Mouse (Mus musculus): Measurements from ENCODE around the gene Adam6b. TPM values are rescaled to one million over a fixed set of nuclear protein-coding genes. Genes with fewer than 3 reads are reported as not detected.
"Not testable (repeated sequence)": the region's sequence is repeated elsewhere in the genome, so short reads cannot be mapped to it uniquely, and the experiment has no call there.

Adam6b gene
- not detected in 2 replicates for total RNA-seq (2014; rRNA removed; ENCODE audit: low replicate concordance)
- not detected in 2 replicates for polyA plus RNA-seq (2015; fragmentation: Nextera tagmentation; extraction: Ambion mirVana)

DNA sequence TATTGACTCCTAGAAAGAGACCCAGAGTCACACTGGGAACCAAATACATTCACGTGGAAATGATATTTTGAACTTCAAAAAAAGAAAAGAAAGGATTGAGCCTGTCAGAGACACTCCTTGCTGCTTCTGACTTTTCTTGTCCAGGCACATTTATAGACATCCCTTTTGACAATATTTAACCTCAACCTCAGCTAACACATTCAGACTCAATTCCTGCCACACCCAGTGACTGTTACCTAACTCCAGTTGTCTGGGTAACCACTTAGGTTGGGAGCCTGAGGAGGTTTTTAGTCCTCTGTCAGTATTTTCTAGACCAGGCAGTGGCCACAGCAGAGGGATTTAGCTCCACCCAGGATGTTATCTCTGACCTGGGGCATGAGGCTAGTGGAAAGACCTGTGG is at the start of gene Adam6b:
Adam6b (plus strand) TSS at position 301 of the 400 bp plus-strand sequence.
- not testable (repeated sequence) for DNase-seq (ENCODE audit: low spot score); H3K4me2 ChIP-seq (ENCODE audit: low read depth, low read length); H3K9me3 ChIP-seq (replicated peaks; ENCODE audit: control insufficient read depth, low read length); H3K27ac ChIP-seq (ENCODE audit: low read depth); H3K4me1 ChIP-seq (ENCODE audit: control insufficient read depth, insufficient read depth); ATAC-seq (ENCODE audit: insufficient read depth, low read depth); H3K9ac ChIP-seq (replicated peaks; ENCODE audit: low read depth, low read length); H3K36me3 ChIP-seq (replicated peaks; ENCODE audit: control insufficient read depth, insufficient read depth, low read length); H3K27me3 ChIP-seq (ENCODE audit: control insufficient read depth, insufficient read depth, low read length); H3K4me3 ChIP-seq (ENCODE audit: low read depth, low read length)
- no CpG with 5 or more reads among the region's 1 CpGs for WGBS

DNA sequence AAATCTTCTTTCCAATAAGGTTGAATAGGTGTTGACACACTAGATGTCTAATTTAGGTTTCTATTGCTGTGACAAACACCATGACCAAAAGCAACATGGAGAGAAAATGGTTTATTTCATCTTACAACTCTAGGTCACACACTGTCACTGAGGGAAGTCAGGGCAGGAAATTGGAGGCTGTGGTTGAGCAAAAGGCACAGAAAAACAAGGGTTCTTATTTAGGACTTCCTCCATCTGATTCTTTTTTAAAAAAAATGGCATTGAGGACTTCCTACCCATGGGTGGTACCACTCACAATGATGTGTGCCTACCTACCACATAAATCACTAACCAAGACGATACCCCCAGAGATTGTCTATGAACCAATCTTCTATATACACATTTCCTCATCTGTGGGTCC is 43.2 kb upstream of the Adam6b start:
- 79% methylated on average over 1 of the region's 1 CpGs for WGBS
- no peaks in the 10 kb centered on the region for H3K9me3 ChIP-seq (replicated peaks; ENCODE audit: control insufficient read depth, low read length)
- no peak for TF ChIP-seq EP300 (IDR thresholded peaks at IDR 0.05; ENCODE audit: low read depth)
- TF ChIP-seq CTCF (IDR thresholded peaks at IDR 0.05; ENCODE audit: low read depth) = no peak

GRCm38 (mm10) chr12:113476164-113476563 is 13.1 kb upstream of the Adam6b start:
- Histone ChIP-seq H3K9me3 (replicated peaks; ENCODE audit: control insufficient read depth, low read length) (no peaks in the 10 kb centered on the region), H3K9ac (replicated peaks; ENCODE audit: low read depth, low read length) (no peak overlapping the region), H3K27me3 (ENCODE audit: control insufficient read depth, insufficient read depth, low read length) (no peaks in the 10 kb centered on the region), H3K4me2 (ENCODE audit: low read depth, low read length) (no peak overlapping the region), H3K27ac (ENCODE audit: low read depth) (no peak overlapping the region), H3K4me1 (ENCODE audit: control insufficient read depth, insufficient read depth) (no peaks in the 10 kb centered on the region), H3K36me3 (replicated peaks; ENCODE audit: control insufficient read depth, insufficient read depth, low read length) (no peaks in the 10 kb centered on the region), H3K4me3 (ENCODE audit: low read depth, low read length) (no peak overlapping the region)
- DNase-seq (ENCODE audit: low spot score) = no peak
- WGBS = 64% methylated on average over 2 of the region's 2 CpGs
- TF ChIP-seq CTCF (IDR thresholded peaks at IDR 0.05; ENCODE audit: low read depth) (no peak), EP300 (IDR thresholded peaks at IDR 0.05; ENCODE audit: low read depth) (no peak)
- no peak for ATAC-seq (ENCODE audit: insufficient read depth, low read depth)

More for the DNA sequence above, 43.2 kb upstream of the Adam6b start:
- DNase-seq (ENCODE audit: low spot score) (no peak), ATAC-seq (ENCODE audit: insufficient read depth, low read depth) (no peak)
- Histone ChIP-seq H3K9ac (replicated peaks; ENCODE audit: low read depth, low read length) (no peak overlapping the region), H3K27me3 (ENCODE audit: control insufficient read depth, insufficient read depth, low read length) (no peaks in the 10 kb centered on the region), H3K4me2 (ENCODE audit: low read depth, low read length) (no peak overlapping the region), H3K4me3 (ENCODE audit: low read depth, low read length) (no peak overlapping the region), H3K27ac (ENCODE audit: low read depth) (no peak overlapping the region), H3K36me3 (replicated peaks; ENCODE audit: control insufficient read depth, insufficient read depth, low read length) (no peaks in the 10 kb centered on the region), H3K4me1 (ENCODE audit: control insufficient read depth, insufficient read depth) (no peaks in the 10 kb centered on the region)

DNA sequence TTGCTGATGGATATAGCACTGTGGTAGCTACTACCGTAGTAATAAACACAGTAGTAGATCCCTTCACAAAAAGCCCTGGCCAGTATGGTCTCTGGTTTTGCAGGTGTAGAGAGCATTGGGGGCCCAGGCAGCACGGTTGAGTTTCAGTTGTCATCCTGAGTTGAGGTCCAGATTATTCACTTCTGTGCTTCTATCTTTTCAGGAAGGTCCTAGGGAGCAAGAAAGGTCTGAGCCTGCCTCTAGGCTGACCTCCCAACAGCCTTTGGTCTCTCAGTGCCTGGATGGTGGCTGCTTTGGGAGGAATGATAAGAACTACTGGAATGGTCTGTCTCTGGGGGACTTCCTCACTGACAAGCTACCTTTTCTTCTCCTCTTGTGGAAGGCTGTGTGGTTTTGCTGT is 7.2 kb upstream of the Adam6b start:
- ATAC-seq (ENCODE audit: insufficient read depth, low read depth) (no peak), DNase-seq (ENCODE audit: low spot score) (no peak)
- Histone ChIP-seq H3K27ac (ENCODE audit: low read depth) (no peak overlapping the region), H3K36me3 (replicated peaks; ENCODE audit: control insufficient read depth, insufficient read depth, low read length) (no peaks in the 10 kb centered on the region), H3K4me2 (ENCODE audit: low read depth, low read length) (no peak overlapping the region), H3K4me1 (ENCODE audit: control insufficient read depth, insufficient read depth) (no peaks in the 10 kb centered on the region), H3K27me3 (ENCODE audit: control insufficient read depth, insufficient read depth, low read length) (no peaks in the 10 kb centered on the region), H3K4me3 (ENCODE audit: low read depth, low read length) (no peak overlapping the region), H3K9ac (replicated peaks; ENCODE audit: low read depth, low read length) (no peak overlapping the region), H3K9me3 (replicated peaks; ENCODE audit: control insufficient read depth, low read length) (no peaks in the 10 kb centered on the region)
- 66% methylated on average over 2 of the region's 2 CpGs for WGBS
- TF ChIP-seq EP300 (IDR thresholded peaks at IDR 0.05; ENCODE audit: low read depth) (no peak), CTCF (IDR thresholded peaks at IDR 0.05; ENCODE audit: low read depth) (no peak)

GRCm38 (mm10) chr12:113482661-113483389 is 6.5 kb upstream of the Adam6b start:
- no peak overlapping the region for H3K4me3 ChIP-seq (ENCODE audit: low read depth, low read length)
- H3K36me3 ChIP-seq (replicated peaks; ENCODE audit: control insufficient read depth, insufficient read depth, low read length) = no peaks in the 10 kb centered on the region
- no peak overlapping the region for H3K9ac ChIP-seq (replicated peaks; ENCODE audit: low read depth, low read length)
- no peaks in the 10 kb centered on the region for H3K4me1 ChIP-seq (ENCODE audit: control insufficient read depth, insufficient read depth)
- H3K4me2 ChIP-seq (ENCODE audit: low read depth, low read length) = no peak overlapping the region
- no peaks in the 10 kb centered on the region for H3K9me3 ChIP-seq (replicated peaks; ENCODE audit: control insufficient read depth, low read length)
- DNase-seq (ENCODE audit: low spot score) (no peak), ATAC-seq (ENCODE audit: insufficient read depth, low read depth) (no peak)
- no peaks in the 10 kb centered on the region for H3K27me3 ChIP-seq (ENCODE audit: control insufficient read depth, insufficient read depth, low read length)
- WGBS = 34% methylated on average over 4 of the region's 4 CpGs
- TF ChIP-seq CTCF (IDR thresholded peaks at IDR 0.05; ENCODE audit: low read depth) (no peak), EP300 (IDR thresholded peaks at IDR 0.05; ENCODE audit: low read depth) (no peak)
- H3K27ac ChIP-seq (ENCODE audit: low read depth) = no peak overlapping the region
